Mouse (Mus musculus): ENCODE data around the gene Nt5c2. TPM values are rescaled to one million over a fixed set of nuclear protein-coding genes. Genes with fewer than 3 reads are reported as not detected.

Gene Nt5c2
- polyA plus RNA-seq, 1 experiment from 2014 or later, result 68.4 TPM

DNA sequence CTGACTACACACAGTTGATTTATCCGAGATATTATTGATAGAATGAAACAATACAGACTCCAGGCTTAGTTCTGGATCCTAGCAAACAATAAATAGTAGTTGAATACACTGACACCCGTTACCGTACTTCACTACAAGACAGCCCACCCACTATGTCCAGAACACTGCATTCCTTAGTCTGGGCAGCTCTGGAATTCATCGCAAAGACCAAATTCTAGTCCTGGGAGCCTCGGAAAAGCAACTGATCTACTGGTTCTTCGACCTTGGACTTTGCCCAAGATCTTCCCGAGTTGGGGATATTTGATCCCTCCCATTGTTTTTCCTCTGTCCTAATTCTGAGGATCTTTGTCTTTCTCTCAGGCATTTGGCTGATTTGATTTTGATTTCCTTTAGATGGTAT, 52.1 kb downstream of the Nt5c2 start:
- no peak for TF ChIP-seq CTCF (IDR thresholded peaks at IDR 0.05; ENCODE audit: low read depth)
- Histone ChIP-seq H3K27me3 (ENCODE audit: insufficient read depth, low read length) (no peaks in the 10 kb centered on the region), H3K9ac (ENCODE audit: low read depth, low read length) (peak overlapping the region; percentile 99; the same call in 1 of the 2 replicates), H3K36me3 (ENCODE audit: insufficient read depth, low read length) (no peaks in the 10 kb centered on the region), H3K4me1 (replicated peaks; ENCODE audit: insufficient read depth, low read length) (peaks cover 7% of the 10 kb centered on the region), H3K4me3 (replicated peaks; ENCODE audit: low read depth, low read length) (peak overlapping the region; percentile 87), H3K27ac (peak overlapping the region; percentile 98; the same call in 1 of the 2 replicates), H3K4me2 (ENCODE audit: low read length) (peak overlapping the region; percentile 81), H3K9me3 (replicated peaks; ENCODE audit: low read length) (no peaks in the 10 kb centered on the region)
- 14% methylated on average over 7 of the region's 7 CpGs for WGBS
- ATAC-seq (replicated peaks; ENCODE audit: low FRiP score, low read depth), result no peak
- peak; percentile 45 for DNase-seq (ENCODE audit: low spot score)

GRCm38 (mm10) chr19:46962171-46962772, 52.7 kb downstream of the Nt5c2 start:
- peak overlapping the region; percentile 87 for H3K4me3 ChIP-seq (replicated peaks; ENCODE audit: low read depth, low read length)
- ATAC-seq (replicated peaks; ENCODE audit: low FRiP score, low read depth), result peak; percentile 92
- peak overlapping the region; percentile 98 for H3K27ac ChIP-seq
- under 1% methylated on average over 40 of the region's 54 CpGs for WGBS
- H3K9me3 ChIP-seq (replicated peaks; ENCODE audit: low read length), result no peaks in the 10 kb centered on the region
- peak overlapping the region; percentile 81 for H3K4me2 ChIP-seq (ENCODE audit: low read length)
- peaks cover 7% of the 10 kb centered on the region for H3K4me1 ChIP-seq (replicated peaks; ENCODE audit: insufficient read depth, low read length)
- DNase-seq (ENCODE audit: low spot score), result peak; percentile 86
- H3K9ac ChIP-seq (ENCODE audit: low read depth, low read length), result peak overlapping the region; percentile 99
- TF ChIP-seq CTCF (IDR thresholded peaks at IDR 0.05; ENCODE audit: low read depth), result 0 out of 2 replicates have a peak, but pooled peaks have one; percentile 2
- no peaks in the 10 kb centered on the region for H3K27me3 ChIP-seq (ENCODE audit: insufficient read depth, low read length)
- H3K36me3 ChIP-seq (ENCODE audit: insufficient read depth, low read length), result no peaks in the 10 kb centered on the region

DNA sequence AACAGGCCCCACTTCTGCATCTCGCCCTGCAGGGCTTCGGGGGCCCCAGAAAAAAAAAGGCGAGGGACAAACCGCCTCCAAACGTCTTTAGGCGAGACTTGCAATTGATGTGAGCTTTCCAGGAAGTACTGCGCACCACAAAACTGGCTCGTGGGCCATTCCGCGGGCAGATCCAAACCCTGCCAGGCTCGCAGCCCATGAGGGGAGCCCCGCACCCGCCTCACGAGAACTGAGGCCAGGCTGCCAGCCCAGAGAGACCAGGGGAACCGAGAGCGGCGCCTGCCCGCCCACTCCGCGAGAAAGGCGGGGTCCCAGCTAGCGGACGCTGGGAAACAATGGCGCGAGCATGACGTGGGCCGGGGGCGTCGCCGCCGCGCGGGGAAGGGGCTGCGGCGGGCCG, 53.3 kb downstream of the Nt5c2 start:
- WGBS, result under 1% methylated on average over 28 of the region's 36 CpGs
- TF ChIP-seq CTCF (IDR thresholded peaks at IDR 0.05; ENCODE audit: low read depth), result no peak
- peak overlapping the region; percentile 99 for H3K9ac ChIP-seq (ENCODE audit: low read depth, low read length)
- DNase-seq (ENCODE audit: low spot score) (peak; percentile 90), ATAC-seq (replicated peaks; ENCODE audit: low FRiP score, low read depth) (peak; percentile 88)
- H3K4me3 ChIP-seq (replicated peaks; ENCODE audit: low read depth, low read length), result peak overlapping the region; percentile 87
- no peaks in the 10 kb centered on the region for H3K36me3 ChIP-seq (ENCODE audit: insufficient read depth, low read length)
- no peaks in the 10 kb centered on the region for H3K27me3 ChIP-seq (ENCODE audit: insufficient read depth, low read length)
- H3K9me3 ChIP-seq (replicated peaks; ENCODE audit: low read length), result no peaks in the 10 kb centered on the region
- peak overlapping the region; percentile 98 for H3K27ac ChIP-seq
- H3K4me2 ChIP-seq (ENCODE audit: low read length), result peak overlapping the region; percentile 81
- H3K4me1 ChIP-seq (replicated peaks; ENCODE audit: insufficient read depth, low read length), result peaks cover 7% of the 10 kb centered on the region

- Histone ChIP-seq H3K4me3 (replicated peaks; ENCODE audit: low read depth, low read length) (peak overlapping the region; percentile 87), H3K36me3 (ENCODE audit: insufficient read depth, low read length) (no peaks in the 10 kb centered on the region), H3K9me3 (replicated peaks; ENCODE audit: low read length) (no peaks in the 10 kb centered on the region), H3K4me1 (replicated peaks; ENCODE audit: insufficient read depth, low read length) (peaks cover 7% of the 10 kb centered on the region), H3K27me3 (ENCODE audit: insufficient read depth, low read length) (no peaks in the 10 kb centered on the region), H3K4me2 (ENCODE audit: low read length) (peak overlapping the region; percentile 81), H3K9ac (ENCODE audit: low read depth, low read length) (peak overlapping the region; percentile 99), H3K27ac (peak overlapping the region; percentile 98)
- ATAC-seq (replicated peaks; ENCODE audit: low FRiP score, low read depth), result no peak
- peak; percentile 37 for DNase-seq (ENCODE audit: low spot score)
- no peak for TF ChIP-seq CTCF (IDR thresholded peaks at IDR 0.05; ENCODE audit: low read depth)
- WGBS, result 3% methylated on average over 22 of the region's 22 CpGs
Observed at GRCm38 (mm10) chr19:46961047-46961651, 53.8 kb downstream of the Nt5c2 start.

DNA sequence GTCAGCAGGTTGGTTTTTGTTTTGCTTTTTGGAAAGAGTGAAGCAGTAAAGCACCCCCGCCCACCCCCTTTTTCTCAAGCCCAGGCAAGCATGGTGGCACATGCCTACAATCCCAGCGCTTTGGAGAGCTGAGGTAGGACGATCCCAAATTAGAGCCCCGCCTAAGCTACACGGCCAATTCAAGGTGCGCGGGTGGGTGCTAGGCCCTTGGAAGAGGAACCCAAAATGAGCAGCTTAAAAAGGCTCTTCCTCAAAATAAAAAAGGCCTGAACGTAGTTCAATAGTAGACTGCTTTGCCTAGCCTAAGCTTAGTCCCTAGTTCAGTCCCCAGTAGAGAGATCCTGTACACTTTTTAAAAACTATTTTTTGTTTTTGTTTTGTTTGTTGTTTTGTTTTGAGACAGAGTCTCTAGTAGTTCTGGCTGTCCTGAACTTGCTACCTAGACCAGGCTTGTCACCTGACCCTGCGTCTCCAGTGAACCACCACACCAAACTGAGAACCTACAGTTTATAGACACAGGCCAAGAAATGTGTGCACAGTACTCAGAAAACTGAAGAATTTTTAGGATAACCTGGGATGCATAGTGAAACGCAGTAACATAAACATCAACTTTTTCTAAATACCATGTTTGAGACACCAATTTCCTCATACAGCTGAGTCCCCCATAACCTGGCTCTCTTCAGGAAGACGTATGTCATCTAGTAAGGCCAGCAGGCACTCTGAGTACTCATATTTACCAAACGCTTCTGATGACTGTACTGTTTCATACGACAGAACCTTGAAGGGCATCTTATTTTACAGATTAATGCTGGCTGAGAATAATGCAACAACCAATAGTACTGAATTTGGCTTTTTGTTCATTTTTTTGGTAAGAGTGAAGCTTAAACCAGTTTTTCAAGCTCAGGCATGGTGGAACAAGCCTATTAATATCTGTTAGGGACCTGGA, 54.6 kb downstream of the Nt5c2 start:
- no peaks in the 10 kb centered on the region for H3K27me3 ChIP-seq (ENCODE audit: insufficient read depth, low read length)
- H3K4me2 ChIP-seq (ENCODE audit: low read length), result peak overlapping the region; percentile 81
- H3K4me3 ChIP-seq (replicated peaks; ENCODE audit: low read depth, low read length), result peak overlapping the region; percentile 87
- no peaks in the 10 kb centered on the region for H3K9me3 ChIP-seq (replicated peaks; ENCODE audit: low read length)
- H3K4me1 ChIP-seq (replicated peaks; ENCODE audit: insufficient read depth, low read length), result peaks cover 7% of the 10 kb centered on the region
- DNase-seq (ENCODE audit: low spot score) (no peak), ATAC-seq (replicated peaks; ENCODE audit: low FRiP score, low read depth) (no peak)
- peak overlapping the region; percentile 99; the same call in 1 of the 2 replicates for H3K9ac ChIP-seq (ENCODE audit: low read depth, low read length)
- 69% methylated on average over 13 of the region's 13 CpGs for WGBS
- peak overlapping the region; percentile 19; the same call in 1 of the 2 replicates for H3K27ac ChIP-seq
- TF ChIP-seq CTCF (IDR thresholded peaks at IDR 0.05; ENCODE audit: low read depth), result no peak
- H3K36me3 ChIP-seq (ENCODE audit: insufficient read depth, low read length), result no peaks in the 10 kb centered on the region

DNA sequence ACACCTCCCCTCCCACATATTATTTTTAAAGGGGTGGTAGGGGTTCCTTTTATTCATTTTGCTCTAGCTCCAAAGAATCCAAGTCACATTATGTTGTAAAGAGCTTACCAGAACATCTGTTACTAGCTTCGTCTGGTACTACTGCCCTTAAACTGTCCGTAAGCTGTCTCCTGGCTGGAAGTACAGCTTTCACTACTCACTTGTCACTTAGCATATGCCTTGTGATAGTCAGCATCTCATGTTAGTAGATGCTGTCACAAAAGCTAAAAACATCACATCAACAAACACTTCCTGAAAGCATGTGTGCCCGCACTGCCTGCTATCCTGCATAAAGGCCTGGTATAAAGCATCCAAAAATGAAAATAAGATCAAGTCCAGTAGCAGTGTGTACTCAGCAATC, 55.4 kb downstream of the Nt5c2 start:
- DNase-seq (ENCODE audit: low spot score) (no peak), ATAC-seq (replicated peaks; ENCODE audit: low FRiP score, low read depth) (no peak)
- H3K4me2 ChIP-seq (ENCODE audit: low read length), result no peak overlapping the region
- H3K4me1 ChIP-seq (replicated peaks; ENCODE audit: insufficient read depth, low read length), result peaks cover 7% of the 10 kb centered on the region
- no peaks in the 10 kb centered on the region for H3K9me3 ChIP-seq (replicated peaks; ENCODE audit: low read length)
- H3K27me3 ChIP-seq (ENCODE audit: insufficient read depth, low read length), result no peaks in the 10 kb centered on the region
- no peak overlapping the region for H3K9ac ChIP-seq (ENCODE audit: low read depth, low read length)
- no peaks in the 10 kb centered on the region for H3K36me3 ChIP-seq (ENCODE audit: insufficient read depth, low read length)
- no peak for TF ChIP-seq CTCF (IDR thresholded peaks at IDR 0.05; ENCODE audit: low read depth)
- H3K4me3 ChIP-seq (replicated peaks; ENCODE audit: low read depth, low read length), result no peak overlapping the region
- no peak overlapping the region for H3K27ac ChIP-seq
- 86% methylated on average over 3 of the region's 3 CpGs for WGBS

All from kidney, postnatal 0 days (tissue).